Mouse (Mus musculus) heart, embryonic 12.5 days (tissue): ENCODE measurements around the gene Khdrbs1. TPM values are rescaled to one million over a fixed set of nuclear protein-coding genes. Genes with fewer than 3 reads are reported as not detected.
"Not testable (repeated sequence)": the region's sequence is repeated elsewhere in the genome, so short reads cannot be mapped to it uniquely, and the experiment has no call there.

Experiments
- ATAC-seq: fragments of 200-750 bp; cut with Nextera tagmentation; 2 replicates; pipeline ENCODE4 v1.8.0; 2017; ENCODE audit warnings: moderate TSS enrichment, moderate library complexity; ENCODE audit not compliant: insufficient number of reproducible peaks, low FRiP score
- H3K27ac ChIP-seq: fragments of 300-500 bp; sonication (generic); 2 replicates; pipeline ENCODE4 v1.5.1; 2016; ENCODE audit warnings: mild to moderate bottlenecking, moderate library complexity; ENCODE audit not compliant: poor library complexity, severe bottlenecking
- H3K27me3 ChIP-seq: fragments of 300-500 bp; sonication (generic); replicated peaks from 2 replicates; pipeline ENCODE4 v1.6.1; 2016; ENCODE audit warnings: mild to moderate bottlenecking, moderate library complexity
- H3K36me3 ChIP-seq: fragments of 300-500 bp; sonication (generic); 2 replicates; pipeline ENCODE4 v1.6.1; 2016; ENCODE audit warnings: mild to moderate bottlenecking, moderate library complexity
- H3K4me1 ChIP-seq: fragments of 300-500 bp; sonication (generic); replicated peaks from 2 replicates; pipeline ENCODE4 v1.6.1; 2016; ENCODE audit warnings: mild to moderate bottlenecking
- H3K4me2 ChIP-seq: fragments of 300-500 bp; sonication (generic); 2 replicates; pipeline ENCODE4 v1.6.1; 2016; ENCODE audit warnings: mild to moderate bottlenecking, moderate library complexity
- H3K4me3 ChIP-seq: fragments of 300-500 bp; sonication (generic); 2 replicates; pipeline ENCODE4 v1.5.1; 2016; ENCODE audit warnings: mild to moderate bottlenecking
- H3K9ac ChIP-seq: fragments of 300-500 bp; sonication (generic); 2 replicates; pipeline ENCODE4 v1.6.1; 2016; ENCODE audit warnings: mild to moderate bottlenecking, moderate library complexity
- H3K9me3 ChIP-seq: fragments of 300-500 bp; sonication (generic); replicated peaks from 2 replicates; pipeline ENCODE4 v1.6.1; 2016; ENCODE audit warnings: mild to moderate bottlenecking, moderate library complexity
- WGBS: fragments of 180-500 bp; shearing (Covaris S2); methylation state at CpG from one replicate; pipeline ENCODE4 v1.1.7; 2016; 5-methylcytosine and 5-hydroxymethylcytosine counted together
- polyA plus RNA-seq: library from polyadenylated mRNA; unstranded; fragments of >200 nt; fragmentation: Nextera tagmentation; extraction: Ambion mirVana; gene quantifications from 2 replicates; pipeline ENCODE4 v1.2.1, GENCODE M21; 2016

Gene Khdrbs1
- polyA plus RNA-seq, 1 experiment from 2014 or later: 106 TPM

DNA sequence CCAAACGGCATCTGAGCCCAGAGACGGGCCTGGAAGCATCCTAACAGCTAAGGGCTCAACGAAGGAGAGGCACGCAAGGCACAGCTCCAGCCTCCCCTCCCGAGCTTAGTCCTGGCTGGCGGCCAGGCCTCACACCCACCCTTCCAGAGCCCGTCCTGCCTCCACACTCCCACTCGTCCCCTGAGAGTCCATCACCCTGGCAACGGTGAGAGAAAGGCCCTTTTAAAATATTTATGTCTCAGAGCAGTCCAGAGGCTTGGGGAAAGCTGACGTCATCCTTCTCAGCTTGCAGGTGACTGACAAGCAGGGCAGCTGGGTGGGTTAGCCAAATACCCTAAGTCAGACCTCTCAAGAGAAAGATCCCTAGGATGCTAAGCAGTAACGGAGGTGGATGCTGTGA, 39.6 kb downstream of the Khdrbs1 start:
- Histone ChIP-seq H3K27me3 (no peaks in the 10 kb centered on the region), H3K4me2 (no peak overlapping the region; the same call in 1 of the 2 replicates), H3K27ac (peak overlapping the region; percentile 80), H3K9me3 (no peaks in the 10 kb centered on the region), H3K36me3 (peaks cover 46% of the 10 kb centered on the region), H3K9ac (0 out of 2 replicates have a peak overlapping the region, but pooled peaks have one; percentile 16), H3K4me1 (peaks cover 33% of the 10 kb centered on the region), H3K4me3 (no peak overlapping the region)
- ATAC-seq: peak; percentile 69
- WGBS: 17% methylated on average over 11 of the region's 11 CpGs

GRCm38 (mm10) chr4:129701503-129702377, 40.4 kb downstream of the Khdrbs1 start:
- Histone ChIP-seq H3K27me3 (no peaks in the 10 kb centered on the region), H3K9ac (0 out of 2 replicates have a peak overlapping the region, but pooled peaks have one; percentile 16), H3K27ac (peak overlapping the region; percentile 80), H3K4me1 (peaks cover 38% of the 10 kb centered on the region), H3K4me3 (no peak overlapping the region), H3K9me3 (no peaks in the 10 kb centered on the region), H3K4me2 (peak overlapping the region; percentile 2), H3K36me3 (peaks cover 43% of the 10 kb centered on the region)
- 51% methylated on average over 17 of the region's 17 CpGs for WGBS
- 0 out of 2 replicates have a peak, but pooled peaks have one; percentile 33 for ATAC-seq

DNA sequence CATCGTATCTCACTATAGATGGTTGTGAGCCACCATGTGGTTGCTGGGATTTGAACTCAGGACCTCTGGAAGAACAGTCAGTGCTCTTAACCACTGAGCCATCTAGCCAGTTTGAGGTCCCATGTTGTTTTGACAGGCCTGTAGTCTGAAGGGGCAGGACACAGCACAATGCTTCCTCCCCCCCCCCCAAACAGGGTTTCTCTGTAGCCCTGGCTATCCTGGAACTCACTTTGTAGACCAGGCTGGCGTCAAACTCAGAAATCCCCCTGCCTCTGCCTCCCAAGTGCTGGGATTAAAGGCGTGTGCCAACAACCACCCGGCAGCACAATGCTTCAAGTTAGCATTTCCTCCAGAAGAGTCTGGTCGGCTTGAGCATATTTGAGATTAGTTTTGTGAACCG, 41.4 kb downstream of the Khdrbs1 start:
- not testable (repeated sequence) for H3K27me3 ChIP-seq, H3K4me2 ChIP-seq, H3K9me3 ChIP-seq, H3K9ac ChIP-seq, ATAC-seq, H3K4me3 ChIP-seq, H3K27ac ChIP-seq
- Histone ChIP-seq H3K36me3 (peaks cover 32% of the 10 kb centered on the region), H3K4me1 (peaks cover 42% of the 10 kb centered on the region)
- 90% methylated on average over 6 of the region's 6 CpGs for WGBS

- no peak for ATAC-seq
- peaks cover 45% of the 10 kb centered on the region for H3K4me1 ChIP-seq
Observed at GRCm38 (mm10) chr4:129700216-129700615, 41.9 kb downstream of the Khdrbs1 start.

GRCm38 (mm10) chr4:129697191-129697590, 44.9 kb downstream of the Khdrbs1 start:
- Histone ChIP-seq H3K36me3 (peaks cover 24% of the 10 kb centered on the region), H3K4me3 (peak overlapping the region; percentile 72), H3K9ac (peak overlapping the region; percentile 79), H3K9me3 (no peaks in the 10 kb centered on the region), H3K27ac (peak overlapping the region; percentile 83), H3K4me1 (peaks cover 27% of the 10 kb centered on the region), H3K4me2 (peak overlapping the region; percentile 77), H3K27me3 (no peaks in the 10 kb centered on the region)
- ATAC-seq: no peak
- 76% methylated on average over 7 of the region's 7 CpGs for WGBS

More at GRCm38 (mm10) chr4:129700216-129700615, 41.9 kb downstream of the Khdrbs1 start:
- Histone ChIP-seq H3K4me2 (no peak overlapping the region), H3K9ac (no peak overlapping the region), H3K27me3 (no peaks in the 10 kb centered on the region), H3K36me3 (peaks cover 27% of the 10 kb centered on the region), H3K9me3 (no peaks in the 10 kb centered on the region), H3K27ac (no peak overlapping the region), H3K4me3 (no peak overlapping the region)
- WGBS: 81% methylated on average over 1 of the region's 1 CpGs

DNA sequence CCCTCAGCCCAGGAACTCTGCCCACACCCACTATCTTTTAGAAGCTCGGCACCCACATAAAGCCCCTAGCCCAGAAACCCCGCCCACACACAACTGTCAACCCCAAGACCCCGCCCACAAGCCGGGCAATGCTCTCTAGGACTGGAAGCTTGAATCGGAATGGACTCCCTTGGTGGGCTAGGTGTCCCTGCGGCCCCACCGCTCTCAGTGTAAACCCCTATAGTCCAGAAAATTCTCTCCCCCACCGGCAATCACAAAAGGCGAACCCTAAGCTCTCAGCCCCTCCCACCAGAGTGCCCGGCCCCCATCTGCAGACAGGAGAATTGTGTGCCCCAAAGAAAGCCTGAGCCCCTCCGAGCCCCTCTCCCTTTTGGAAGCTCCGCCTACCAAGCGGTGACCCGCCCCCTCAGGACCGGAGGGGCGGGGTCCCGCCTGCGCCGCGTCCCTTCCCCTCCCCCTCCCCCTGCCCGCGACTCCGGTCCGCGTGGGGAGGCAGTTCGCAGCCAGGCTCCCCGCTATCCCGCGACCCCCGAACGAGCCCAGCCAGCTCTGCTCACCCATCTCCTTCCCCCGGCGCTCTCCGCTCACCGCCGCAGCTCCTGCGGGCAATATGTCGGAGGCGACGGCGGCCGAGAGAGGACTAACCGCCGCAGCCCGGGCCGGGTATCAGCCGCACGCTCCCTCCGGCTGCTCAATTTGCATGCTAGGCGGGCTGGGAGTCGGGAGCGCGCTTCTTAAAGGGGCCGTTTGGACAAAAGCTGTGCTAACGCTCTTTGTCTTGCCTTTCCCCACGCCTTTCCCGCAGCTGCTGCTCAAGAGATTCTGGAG, 45.7 kb downstream of the Khdrbs1 start, which contains the start of gene Tmem39b:
Gene Tmem39b (minus strand): TSS at position 681 of the 828 bp plus-strand sequence.
- Histone ChIP-seq H3K9ac (peak within 1 kb of the TSS; percentile 79), H3K4me3 (peak within 1 kb of the TSS; percentile 72), H3K4me2 (peak within 1 kb of the TSS; percentile 77), H3K9me3 (no peaks in the 10 kb centered on the region), H3K4me1 (peaks cover 19% of the 10 kb centered on the region), H3K27me3 (no peaks in the 10 kb centered on the region), H3K27ac (peak within 1 kb of the TSS; percentile 83), H3K36me3 (peaks cover 26% of the 10 kb centered on the region)
- WGBS: under 1% methylated on average over 56 of the region's 57 CpGs
- peak; percentile 88 for ATAC-seq

GRCm38 (mm10) chr4:129695815-129696157, 46.3 kb downstream of the Khdrbs1 start:
- Histone ChIP-seq H3K36me3 (peaks cover 32% of the 10 kb centered on the region), H3K27me3 (no peaks in the 10 kb centered on the region), H3K9me3 (no peaks in the 10 kb centered on the region), H3K4me3 (peak overlapping the region; percentile 72), H3K4me2 (peak overlapping the region; percentile 77), H3K27ac (peak overlapping the region; percentile 83), H3K4me1 (peaks cover 19% of the 10 kb centered on the region), H3K9ac (peak overlapping the region; percentile 79)
- ATAC-seq: no peak; the same call in 1 of the 2 replicates
- 19% methylated on average over 6 of the region's 6 CpGs for whole genome bisulfite sequencing

DNA sequence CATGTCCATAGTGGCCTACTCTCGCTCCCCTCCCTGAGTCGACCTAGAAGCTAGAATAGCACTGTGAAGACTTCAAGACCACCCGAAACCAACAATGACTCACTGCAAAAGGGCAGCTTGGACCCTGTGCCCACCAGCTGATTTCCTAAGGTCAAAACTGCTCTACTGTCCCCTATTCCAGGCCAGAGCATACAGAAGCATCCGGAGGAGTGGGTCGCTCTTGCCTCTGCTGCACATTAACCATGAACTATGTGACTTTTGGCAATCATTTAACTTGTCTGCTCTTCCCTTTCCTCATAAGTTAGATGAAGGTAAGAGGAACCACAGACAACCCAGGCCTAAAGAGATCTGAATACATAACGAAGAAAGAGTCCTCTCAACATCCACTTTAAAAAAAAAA, 57.6 kb downstream of the Khdrbs1 start:
- Histone ChIP-seq H3K4me3 (no peak overlapping the region), H3K9me3 (no peaks in the 10 kb centered on the region), H3K9ac (no peak overlapping the region), H3K4me2 (no peak overlapping the region), H3K27me3 (no peaks in the 10 kb centered on the region), H3K36me3 (peaks cover 89% of the 10 kb centered on the region), H3K4me1 (no peaks in the 10 kb centered on the region), H3K27ac (no peak overlapping the region)
- no peak for ATAC-seq
- 93% methylated on average over 6 of the region's 6 CpGs for WGBS

DNA sequence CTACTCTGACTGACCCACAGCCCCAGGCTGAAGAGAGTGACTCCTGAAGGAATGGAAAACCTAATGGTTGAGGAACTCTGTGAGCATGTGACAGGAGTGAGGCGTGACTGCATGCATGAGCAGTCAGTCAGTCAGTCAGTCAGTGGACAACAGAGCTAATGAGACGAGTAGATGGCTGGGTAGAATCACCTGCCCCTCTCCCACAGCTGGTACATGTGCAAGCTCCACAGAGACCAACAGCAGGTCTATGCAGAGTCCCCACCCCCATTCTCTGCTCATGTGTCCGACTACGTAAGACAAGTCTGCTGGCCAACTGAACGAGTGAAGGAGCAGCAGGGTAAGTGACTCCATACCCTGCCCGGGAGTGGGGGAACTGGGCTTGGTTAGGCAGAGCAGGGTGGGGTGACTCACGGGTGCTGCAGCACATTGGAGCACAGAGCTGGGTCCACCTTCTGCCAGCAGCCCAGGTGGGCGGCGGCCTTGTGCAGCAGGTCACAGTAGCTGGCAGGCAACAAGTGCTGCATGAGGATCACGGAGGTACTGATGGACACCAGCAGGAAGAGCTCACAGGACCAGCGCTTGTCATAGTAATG, 58.1 kb downstream of the Khdrbs1 start:
- WGBS: 84% methylated on average over 11 of the region's 11 CpGs
- no peak overlapping the region for H3K4me3 ChIP-seq
- peaks cover 88% of the 10 kb centered on the region for H3K36me3 ChIP-seq
- H3K27me3 ChIP-seq: no peaks in the 10 kb centered on the region
- no peak overlapping the region for H3K9ac ChIP-seq
- no peak for ATAC-seq
- H3K9me3 ChIP-seq: no peaks in the 10 kb centered on the region
- H3K4me1 ChIP-seq: no peaks in the 10 kb centered on the region
- H3K27ac ChIP-seq: no peak overlapping the region
- no peak overlapping the region for H3K4me2 ChIP-seq

DNA sequence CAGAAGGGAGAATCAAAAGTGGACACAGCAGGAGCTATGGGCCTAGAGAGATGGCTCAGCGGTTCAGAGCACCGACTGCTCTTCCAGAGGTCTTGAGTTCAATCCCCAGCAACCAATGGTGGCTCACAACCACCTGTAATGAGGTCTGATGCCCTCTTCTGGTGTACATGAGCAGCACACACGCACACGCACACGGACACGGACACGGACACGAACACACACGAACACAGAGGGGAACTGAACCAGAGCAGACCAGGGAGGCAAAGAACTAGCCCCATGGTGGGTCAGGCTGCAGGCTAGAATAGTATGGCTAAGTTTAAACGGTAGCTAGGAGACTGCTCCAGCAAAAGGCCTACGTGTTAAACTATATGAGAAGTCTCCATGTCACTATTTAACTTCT, 60.3 kb downstream of the Khdrbs1 start:
- H3K9ac ChIP-seq: no peak overlapping the region
- H3K4me2 ChIP-seq: no peak overlapping the region
- no peaks in the 10 kb centered on the region for H3K27me3 ChIP-seq
- H3K27ac ChIP-seq: no peak overlapping the region
- no peak for ATAC-seq
- no peaks in the 10 kb centered on the region for H3K4me1 ChIP-seq
- no peak overlapping the region for H3K4me3 ChIP-seq
- WGBS: 96% methylated on average over 11 of the region's 11 CpGs
- no peaks in the 10 kb centered on the region for H3K9me3 ChIP-seq
- peaks cover 91% of the 10 kb centered on the region for H3K36me3 ChIP-seq
